Mouse (Mus musculus): ENCODE data around the gene Abhd14b. TPM values are rescaled to one million over a fixed set of nuclear protein-coding genes. Genes with fewer than 3 reads are reported as not detected.

Abhd14b gene
- polyA plus RNA-seq, 1 experiment = 14.6 TPM

GRCm38 (mm10) chr9:106457920-106458319 lies 10.7 kb downstream of the Abhd14b start:
- H3K36me3 ChIP-seq (ENCODE audit: control insufficient read depth, insufficient read depth, low read length) = no peaks in the 10 kb centered on the region
- no peak for DNase-seq (ENCODE audit: low read depth in 1 of 2, low spot score in 2 of 2)
- WGBS = 92% methylated on average over 5 of the region's 5 CpGs
- no peak overlapping the region for H3K27ac ChIP-seq (ENCODE audit: insufficient read depth, low read length)
- TF ChIP-seq POLR2A (IDR thresholded peaks at IDR 0.05; ENCODE audit: low read depth, low read length) = no peak
- no peak for TF ChIP-seq CTCF (IDR thresholded peaks at IDR 0.05; ENCODE audit: extremely low read depth, insufficient read depth, insufficient read length, insufficient replicate concordance)
- peaks cover 4% of the 10 kb centered on the region for H3K4me1 ChIP-seq (ENCODE audit: control insufficient read depth, insufficient read depth, insufficient read length)
- no peak overlapping the region for H3K4me3 ChIP-seq (ENCODE audit: extremely low read depth, insufficient read depth, insufficient read length)
- no peaks in the 10 kb centered on the region for H3K27me3 ChIP-seq (ENCODE audit: control insufficient read depth, insufficient read depth, low read length)

GRCm38 (mm10) chr9:106459946-106460345 lies 12.7 kb downstream of the Abhd14b start:
- Histone ChIP-seq H3K4me1 (ENCODE audit: control insufficient read depth, insufficient read depth, insufficient read length) (peaks cover 4% of the 10 kb centered on the region; the same call in 1 of the 2 replicates), H3K27ac (ENCODE audit: insufficient read depth, low read length) (no peak overlapping the region), H3K4me3 (ENCODE audit: extremely low read depth, insufficient read depth, insufficient read length) (no peak overlapping the region), H3K27me3 (ENCODE audit: control insufficient read depth, insufficient read depth, low read length) (peaks cover 4% of the 10 kb centered on the region; the same call in 1 of the 2 replicates), H3K36me3 (ENCODE audit: control insufficient read depth, insufficient read depth, low read length) (no peaks in the 10 kb centered on the region)
- 91% methylated on average over 15 of the region's 15 CpGs for WGBS
- TF ChIP-seq POLR2A (IDR thresholded peaks at IDR 0.05; ENCODE audit: low read depth, low read length) = no peak
- TF ChIP-seq CTCF (IDR thresholded peaks at IDR 0.05; ENCODE audit: extremely low read depth, insufficient read depth, insufficient read length, insufficient replicate concordance) = no peak
- no peak for DNase-seq (ENCODE audit: low read depth in 1 of 2, low spot score in 2 of 2)

GRCm38 (mm10) chr9:106460401-106461025 lies 13.3 kb downstream of the Abhd14b start:
- WGBS = 93% methylated on average over 18 of the region's 18 CpGs
- Histone ChIP-seq H3K4me1 (ENCODE audit: control insufficient read depth, insufficient read depth, insufficient read length) (peaks cover 10% of the 10 kb centered on the region), H3K27ac (ENCODE audit: insufficient read depth, low read length) (no peak overlapping the region), H3K27me3 (ENCODE audit: control insufficient read depth, insufficient read depth, low read length) (peaks cover 6% of the 10 kb centered on the region; the same call in 1 of the 2 replicates), H3K4me3 (ENCODE audit: extremely low read depth, insufficient read depth, insufficient read length) (no peak overlapping the region), H3K36me3 (ENCODE audit: control insufficient read depth, insufficient read depth, low read length) (no peaks in the 10 kb centered on the region)
- TF ChIP-seq POLR2A (IDR thresholded peaks at IDR 0.05; ENCODE audit: low read depth, low read length) (no peak), CTCF (IDR thresholded peaks at IDR 0.05; ENCODE audit: extremely low read depth, insufficient read depth, insufficient read length, insufficient replicate concordance) (no peak)
- no peak for DNase-seq (ENCODE audit: low read depth in 1 of 2, low spot score in 2 of 2)

- Histone ChIP-seq H3K36me3 (ENCODE audit: control insufficient read depth, insufficient read depth, low read length) (no peaks in the 10 kb centered on the region), H3K4me1 (ENCODE audit: control insufficient read depth, insufficient read depth, insufficient read length) (peaks cover 12% of the 10 kb centered on the region), H3K27me3 (ENCODE audit: control insufficient read depth, insufficient read depth, low read length) (peaks cover 6% of the 10 kb centered on the region; the same call in 1 of the 2 replicates), H3K4me3 (ENCODE audit: extremely low read depth, insufficient read depth, insufficient read length) (no peak overlapping the region), H3K27ac (ENCODE audit: insufficient read depth, low read length) (no peak overlapping the region)
- 96% methylated on average over 9 of the region's 9 CpGs for WGBS
- TF ChIP-seq POLR2A (IDR thresholded peaks at IDR 0.05; ENCODE audit: low read depth, low read length) (no peak), CTCF (IDR thresholded peaks at IDR 0.05; ENCODE audit: extremely low read depth, insufficient read depth, insufficient read length, insufficient replicate concordance) (no peak)
- DNase-seq (ENCODE audit: low read depth in 1 of 2, low spot score in 2 of 2) = no peak
Observed at GRCm38 (mm10) chr9:106461026-106461415, 13.8 kb downstream of the Abhd14b start.

GRCm38 (mm10) chr9:106461641-106462429 lies 14.6 kb downstream of the Abhd14b start:
- WGBS = 94% methylated on average over 16 of the region's 16 CpGs
- H3K4me3 ChIP-seq (ENCODE audit: extremely low read depth, insufficient read depth, insufficient read length) = no peak overlapping the region

GRCm38 (mm10) chr9:106462430-106462800 lies 15.2 kb downstream of the Abhd14b start:
- H3K4me3 ChIP-seq (ENCODE audit: extremely low read depth, insufficient read depth, insufficient read length) = no peak overlapping the region
- no peaks in the 10 kb centered on the region for H3K36me3 ChIP-seq (ENCODE audit: control insufficient read depth, insufficient read depth, low read length)
- DNase-seq (ENCODE audit: low read depth in 1 of 2, low spot score in 2 of 2) = no peak
- H3K27ac ChIP-seq (ENCODE audit: insufficient read depth, low read length) = no peak overlapping the region
- TF ChIP-seq CTCF (IDR thresholded peaks at IDR 0.05; ENCODE audit: extremely low read depth, insufficient read depth, insufficient read length, insufficient replicate concordance) = no peak
- no peak for TF ChIP-seq POLR2A (IDR thresholded peaks at IDR 0.05; ENCODE audit: low read depth, low read length)
- peaks cover 6% of the 10 kb centered on the region; the same call in 1 of the 2 replicates for H3K27me3 ChIP-seq (ENCODE audit: control insufficient read depth, insufficient read depth, low read length)
- H3K4me1 ChIP-seq (ENCODE audit: control insufficient read depth, insufficient read depth, insufficient read length) = peaks cover 12% of the 10 kb centered on the region
- 98% methylated on average over 12 of the region's 12 CpGs for WGBS

More at GRCm38 (mm10) chr9:106461641-106462429, 14.6 kb downstream of the Abhd14b start:
- Histone ChIP-seq H3K4me1 (ENCODE audit: control insufficient read depth, insufficient read depth, insufficient read length) (peaks cover 12% of the 10 kb centered on the region), H3K27ac (ENCODE audit: insufficient read depth, low read length) (no peak overlapping the region), H3K27me3 (ENCODE audit: control insufficient read depth, insufficient read depth, low read length) (peaks cover 6% of the 10 kb centered on the region; the same call in 1 of the 2 replicates), H3K36me3 (ENCODE audit: control insufficient read depth, insufficient read depth, low read length) (no peaks in the 10 kb centered on the region)
- DNase-seq (ENCODE audit: low read depth in 1 of 2, low spot score in 2 of 2) = no peak
- TF ChIP-seq CTCF (IDR thresholded peaks at IDR 0.05; ENCODE audit: extremely low read depth, insufficient read depth, insufficient read length, insufficient replicate concordance) = no peak
- TF ChIP-seq POLR2A (IDR thresholded peaks at IDR 0.05; ENCODE audit: low read depth, low read length) = no peak
